Mouse (Mus musculus) midbrain, embryonic 10.5 days (tissue): Measurements from ENCODE around the gene Sycp3. TPM values are rescaled to one million over a fixed set of nuclear protein-coding genes. Genes with fewer than 3 reads are reported as not detected.

ENCODE experiments used
- DNase-seq: peaks from one replicate; pipeline ENCODE4 v3.0.0-alpha.2; 2017; ENCODE audit warnings: low spot score
- H3K27ac ChIP-seq: fragments of 300-500 bp; sonication (generic); replicated peaks from 2 replicates; pipeline ENCODE4 v1.5.1; 2016; ENCODE audit warnings: mild to moderate bottlenecking
- H3K27me3 ChIP-seq: fragments of 300-500 bp; sonication (generic); 2 replicates; pipeline ENCODE4 v1.6.1; 2016; ENCODE audit warnings: low read depth, mild to moderate bottlenecking; ENCODE audit not compliant: poor library complexity, severe bottlenecking
- H3K36me3 ChIP-seq: fragments of 300-500 bp; sonication (generic); 2 replicates; pipeline ENCODE4 v1.6.1; 2016; ENCODE audit warnings: mild to moderate bottlenecking, moderate library complexity
- H3K4me1 ChIP-seq: fragments of 300-500 bp; sonication (generic); 2 replicates; pipeline ENCODE4 v1.6.1; 2016
- H3K4me3 ChIP-seq: fragments of 300-500 bp; sonication (generic); 2 replicates; pipeline ENCODE4 v1.5.1; 2016; ENCODE audit warnings: mild to moderate bottlenecking, moderate library complexity
- H3K9me3 ChIP-seq: fragments of 300-500 bp; sonication (generic); replicated peaks from 2 replicates; pipeline ENCODE4 v1.6.1; 2016; ENCODE audit warnings: mild to moderate bottlenecking
- WGBS: fragments of 180-500 bp; shearing (Covaris S2); methylation state at CpG from one replicate; pipeline ENCODE4 v1.1.7; 2016; 5-methylcytosine and 5-hydroxymethylcytosine counted together
- polyA plus RNA-seq: library from polyadenylated mRNA; unstranded; fragments of >200 nt; fragmentation: Nextera tagmentation; extraction: Ambion mirVana; gene quantifications from 2 replicates; pipeline ENCODE4 v1.2.1, GENCODE M21; 2016

The Sycp3 gene
- 0.17 and 0.19 TPM in 2 replicates for polyA plus RNA-seq

- peaks cover 3% of the 10 kb centered on the region; the same call in 1 of the 2 replicates for H3K9me3 ChIP-seq
- WGBS = 83% methylated on average over 33 of the region's 33 CpGs
Measured at GRCm38 (mm10) chr10:88459502-88459992, at the start of gene Sycp3. Sycp3 (plus strand) TSS chr10:88459569.

GRCm38 (mm10) chr10:88409751-88410150, 49.6 kb upstream of the Sycp3 start:
- WGBS = 74% methylated on average over 2 of the region's 2 CpGs
- DNase-seq = no peak
- no peak overlapping the region for H3K4me3 ChIP-seq
- no peaks in the 10 kb centered on the region for H3K4me1 ChIP-seq
- no peaks in the 10 kb centered on the region for H3K36me3 ChIP-seq
- H3K9me3 ChIP-seq = no peaks in the 10 kb centered on the region
- no peaks in the 10 kb centered on the region for H3K27me3 ChIP-seq
- no peak overlapping the region for H3K27ac ChIP-seq

More at GRCm38 (mm10) chr10:88459502-88459992, at the start of gene Sycp3:
- Histone ChIP-seq H3K27me3 (no peaks in the 10 kb centered on the region), H3K4me3 (no peak within 1 kb of the TSS), H3K4me1 (no peaks in the 10 kb centered on the region), H3K36me3 (no peaks in the 10 kb centered on the region), H3K27ac (no peak within 1 kb of the TSS)
- no peak for DNase-seq

GRCm38 (mm10) chr10:88412290-88412995, 46.9 kb upstream of the Sycp3 start:
- Histone ChIP-seq H3K9me3 (no peaks in the 10 kb centered on the region), H3K4me1 (no peaks in the 10 kb centered on the region), H3K4me3 (no peak overlapping the region), H3K27me3 (no peaks in the 10 kb centered on the region), H3K36me3 (0 out of 2 replicates have a peak, but pooled peaks cover 4% of the 10 kb centered on the region), H3K27ac (no peak overlapping the region)
- no peak for DNase-seq
- WGBS = 87% methylated on average over 17 of the region's 17 CpGs

DNA sequence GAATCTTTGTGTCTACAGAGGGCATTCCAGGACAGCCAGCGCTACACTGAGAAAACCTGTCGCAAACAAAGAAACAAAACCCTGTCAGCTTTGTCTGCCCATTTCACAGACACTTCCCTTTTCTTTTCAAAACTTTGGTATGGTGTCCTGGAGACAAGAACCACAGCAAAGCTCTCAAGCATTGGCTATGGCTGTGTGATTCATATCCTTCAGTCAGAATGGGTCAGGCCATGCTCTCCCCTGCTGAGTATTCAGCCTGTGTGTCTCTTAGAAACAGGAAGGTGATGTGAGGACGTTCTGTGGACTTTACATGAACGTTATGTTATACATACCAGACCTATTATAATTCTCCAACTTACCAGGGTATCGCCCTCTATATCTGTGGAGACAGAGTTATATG, 41.7 kb upstream of the Sycp3 start:
- 91% methylated on average over 5 of the region's 5 CpGs for WGBS
- H3K9me3 ChIP-seq = no peaks in the 10 kb centered on the region
- DNase-seq = no peak
- no peak overlapping the region for H3K27ac ChIP-seq
- no peaks in the 10 kb centered on the region for H3K4me1 ChIP-seq
- H3K4me3 ChIP-seq = no peak overlapping the region
- H3K36me3 ChIP-seq = peaks cover 14% of the 10 kb centered on the region
- no peaks in the 10 kb centered on the region for H3K27me3 ChIP-seq

DNA sequence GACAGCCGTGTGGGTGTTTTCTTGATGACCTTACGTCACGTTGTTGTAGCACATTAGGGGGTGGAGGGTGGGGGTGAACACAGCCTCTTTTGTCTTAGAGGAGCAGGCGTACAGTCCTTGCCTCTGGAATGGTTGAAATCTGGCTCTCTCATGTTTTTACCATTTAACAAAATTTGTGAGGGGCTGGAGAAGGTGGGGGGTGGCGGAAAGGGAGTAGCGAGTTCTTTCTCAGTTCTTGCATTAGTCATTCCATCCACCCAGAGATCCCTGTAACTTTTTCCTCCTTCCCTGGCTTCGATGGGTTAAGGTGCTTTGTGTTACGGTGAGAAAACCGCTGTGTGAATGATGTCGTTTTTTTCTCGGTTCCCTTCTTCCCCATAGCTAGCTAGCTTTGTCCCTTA, 39.2 kb upstream of the Sycp3 start:
- H3K4me3 ChIP-seq = no peak overlapping the region
- 87% methylated on average over 11 of the region's 11 CpGs for WGBS
- H3K4me1 ChIP-seq = no peaks in the 10 kb centered on the region
- no peak for DNase-seq
- H3K9me3 ChIP-seq = no peaks in the 10 kb centered on the region
- no peaks in the 10 kb centered on the region for H3K27me3 ChIP-seq
- no peak overlapping the region for H3K27ac ChIP-seq
- peaks cover 14% of the 10 kb centered on the region for H3K36me3 ChIP-seq

- no peak for DNase-seq
- Histone ChIP-seq H3K27me3 (no peaks in the 10 kb centered on the region), H3K4me3 (no peak overlapping the region), H3K4me1 (no peaks in the 10 kb centered on the region), H3K9me3 (no peaks in the 10 kb centered on the region), H3K36me3 (peaks cover 10% of the 10 kb centered on the region), H3K27ac (no peak overlapping the region)
- 94% methylated on average over 19 of the region's 19 CpGs for WGBS
Measured at GRCm38 (mm10) chr10:88420655-88421435, 38.5 kb upstream of the Sycp3 start.

DNA sequence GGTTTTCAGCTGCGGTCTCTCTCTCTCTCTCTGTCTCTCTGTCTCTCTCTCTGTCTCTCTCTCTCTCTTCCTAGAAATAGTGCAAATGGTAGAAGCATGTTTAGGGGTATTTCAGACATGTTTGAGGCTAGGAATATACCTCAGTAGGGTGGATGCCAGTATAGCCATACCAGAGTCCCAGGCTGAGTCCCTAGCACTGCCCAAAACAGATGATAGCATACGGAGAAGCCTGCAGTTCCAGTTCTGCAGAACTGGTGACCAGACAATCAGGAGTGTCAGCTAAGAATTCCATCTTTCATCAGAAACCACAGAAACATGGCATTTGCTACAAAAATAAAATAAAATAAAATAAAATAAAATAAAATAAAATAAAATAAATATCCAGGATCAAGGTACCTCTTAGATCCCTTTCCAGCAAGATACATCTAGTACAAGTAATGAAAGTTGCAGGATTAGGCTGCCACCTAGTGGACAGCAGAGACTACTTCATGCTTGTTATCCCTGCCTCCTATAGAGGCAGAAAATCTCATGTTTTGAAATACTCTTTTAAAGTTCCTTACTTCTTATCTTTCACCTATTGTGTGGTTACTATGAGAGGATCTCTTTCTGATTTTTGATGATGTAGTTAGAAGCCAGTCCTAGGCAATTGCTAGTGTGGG, 33.1 kb upstream of the Sycp3 start:
- Histone ChIP-seq H3K27me3 (no peaks in the 10 kb centered on the region), H3K9me3 (no peaks in the 10 kb centered on the region), H3K36me3 (peaks cover 20% of the 10 kb centered on the region), H3K4me3 (no peak overlapping the region), H3K4me1 (no peaks in the 10 kb centered on the region), H3K27ac (no peak overlapping the region)
- DNase-seq = no peak
- 90% methylated on average over 2 of the region's 2 CpGs for WGBS

DNA sequence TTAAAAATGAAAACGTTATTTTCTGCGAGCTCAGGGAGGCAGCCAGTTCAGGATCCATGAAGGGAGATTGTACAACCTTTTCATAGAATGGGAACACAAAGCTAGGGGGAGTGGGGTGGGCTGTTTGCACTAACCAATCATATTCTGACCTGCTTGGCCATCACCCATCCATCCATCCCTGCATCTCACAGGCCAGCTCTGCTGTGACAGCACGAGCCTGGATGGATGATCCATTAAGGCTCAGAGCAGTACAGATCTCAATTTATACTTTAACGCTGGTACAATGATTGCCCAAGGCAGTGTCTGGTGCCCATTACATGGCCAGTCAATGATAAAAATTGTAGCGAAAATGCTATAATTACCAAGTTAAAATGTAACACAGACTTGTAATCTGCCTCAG, 32.5 kb upstream of the Sycp3 start:
- Histone ChIP-seq H3K27me3 (no peaks in the 10 kb centered on the region), H3K36me3 (peaks cover 23% of the 10 kb centered on the region), H3K27ac (no peak overlapping the region), H3K9me3 (no peaks in the 10 kb centered on the region), H3K4me1 (no peaks in the 10 kb centered on the region), H3K4me3 (no peak overlapping the region)
- no peak for DNase-seq
- WGBS = 67% methylated on average over 5 of the region's 5 CpGs

- Histone ChIP-seq H3K9me3 (no peaks in the 10 kb centered on the region), H3K27ac (no peak overlapping the region), H3K4me1 (no peaks in the 10 kb centered on the region), H3K27me3 (no peaks in the 10 kb centered on the region), H3K4me3 (no peak overlapping the region), H3K36me3 (peaks cover 30% of the 10 kb centered on the region)
- DNase-seq = no peak
- 90% methylated on average over 6 of the region's 6 CpGs for WGBS
Measured at GRCm38 (mm10) chr10:88427998-88428397, 31.4 kb upstream of the Sycp3 start.

GRCm38 (mm10) chr10:88441224-88441623, 18.1 kb upstream of the Sycp3 start:
- 88% methylated on average over 6 of the region's 6 CpGs for WGBS

GRCm38 (mm10) chr10:88451221-88451620, 8.1 kb upstream of the Sycp3 start:
- no peaks in the 10 kb centered on the region for H3K27me3 ChIP-seq
- H3K36me3 ChIP-seq = no peaks in the 10 kb centered on the region
- H3K27ac ChIP-seq = no peak overlapping the region
- no peaks in the 10 kb centered on the region for H3K4me1 ChIP-seq
- H3K4me3 ChIP-seq = no peak overlapping the region
- no peak for DNase-seq
- WGBS = 88% methylated on average over 2 of the region's 2 CpGs
- H3K9me3 ChIP-seq = no peaks in the 10 kb centered on the region

More at GRCm38 (mm10) chr10:88441224-88441623, 18.1 kb upstream of the Sycp3 start:
- H3K4me1 ChIP-seq = no peaks in the 10 kb centered on the region
- peaks cover 27% of the 10 kb centered on the region for H3K36me3 ChIP-seq
- no peaks in the 10 kb centered on the region for H3K9me3 ChIP-seq
- no peak overlapping the region for H3K4me3 ChIP-seq
- no peak overlapping the region for H3K27ac ChIP-seq
- H3K27me3 ChIP-seq = no peaks in the 10 kb centered on the region
- DNase-seq = no peak

DNA sequence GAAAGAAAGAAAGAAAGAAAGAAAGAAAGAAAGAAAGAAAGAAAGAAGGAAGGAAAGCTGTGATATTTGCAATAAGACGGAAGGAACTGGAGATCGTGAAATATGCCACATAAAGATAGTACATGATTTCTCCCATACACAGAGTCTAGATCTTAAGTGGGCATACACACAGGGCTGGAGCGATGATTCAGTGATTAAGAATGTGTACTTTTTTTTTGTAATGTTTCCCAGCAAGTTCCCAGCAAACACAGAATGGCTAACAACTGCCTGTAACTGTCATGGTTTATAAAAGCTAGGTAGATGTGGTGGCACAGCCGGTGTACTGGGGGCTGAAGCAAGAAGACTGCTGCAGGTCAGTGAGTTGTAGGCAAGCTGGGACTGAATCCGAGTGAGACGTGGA, 7.4 kb upstream of the Sycp3 start:
- Histone ChIP-seq H3K27ac (no peak overlapping the region), H3K36me3 (no peaks in the 10 kb centered on the region), H3K9me3 (no peaks in the 10 kb centered on the region), H3K27me3 (no peaks in the 10 kb centered on the region), H3K4me3 (no peak overlapping the region), H3K4me1 (no peaks in the 10 kb centered on the region)
- 83% methylated on average over 6 of the region's 6 CpGs for WGBS
- no peak for DNase-seq
